Mouse (Mus musculus) liver, adult 2 months (tissue): ENCODE results near the gene Tsc2.

Source experiments
- CTCF ChIP-seq: fragments of 200-500 bp; IDR thresholded peaks from 2 replicates; pipeline ENCODE4 v1.5.1; 2011; ENCODE audit warnings: low read depth, low read length, control low read depth
- POLR2A ChIP-seq: fragments of 200-500 bp; IDR thresholded peaks from 2 replicates; pipeline ENCODE4 v1.6.1; 2011; ENCODE audit warnings: low read length, control low read depth; ENCODE audit not compliant: insufficient read depth; ENCODE audit errors: extremely low read depth

DNA sequence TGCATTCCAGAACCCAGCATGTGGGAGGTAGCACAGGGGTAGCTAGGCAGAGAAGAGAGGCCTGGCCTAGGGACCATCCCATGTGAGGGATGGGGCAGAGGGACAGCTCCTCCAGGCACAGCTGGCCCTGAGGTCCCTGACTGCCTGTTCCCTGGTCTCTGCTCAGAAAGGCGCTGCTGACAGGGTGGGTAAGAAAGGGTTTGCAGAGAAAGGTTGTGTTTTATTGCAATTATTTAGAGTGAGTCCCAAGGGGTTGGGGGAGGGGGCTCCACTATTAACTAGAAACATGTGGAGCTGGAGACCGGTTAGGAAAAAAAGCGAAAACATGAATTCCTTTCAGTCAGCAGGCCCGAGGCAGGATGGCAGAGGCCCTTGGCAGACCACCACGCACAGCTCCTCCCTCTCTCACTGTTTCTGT, 7.2 kb upstream of the Tsc2 start:
- TF ChIP-seq CTCF: no peak
- TF ChIP-seq POLR2A: no peak
